ENCODE assay signal across 8 mouse cellular contexts in the genomic region with DNA sequence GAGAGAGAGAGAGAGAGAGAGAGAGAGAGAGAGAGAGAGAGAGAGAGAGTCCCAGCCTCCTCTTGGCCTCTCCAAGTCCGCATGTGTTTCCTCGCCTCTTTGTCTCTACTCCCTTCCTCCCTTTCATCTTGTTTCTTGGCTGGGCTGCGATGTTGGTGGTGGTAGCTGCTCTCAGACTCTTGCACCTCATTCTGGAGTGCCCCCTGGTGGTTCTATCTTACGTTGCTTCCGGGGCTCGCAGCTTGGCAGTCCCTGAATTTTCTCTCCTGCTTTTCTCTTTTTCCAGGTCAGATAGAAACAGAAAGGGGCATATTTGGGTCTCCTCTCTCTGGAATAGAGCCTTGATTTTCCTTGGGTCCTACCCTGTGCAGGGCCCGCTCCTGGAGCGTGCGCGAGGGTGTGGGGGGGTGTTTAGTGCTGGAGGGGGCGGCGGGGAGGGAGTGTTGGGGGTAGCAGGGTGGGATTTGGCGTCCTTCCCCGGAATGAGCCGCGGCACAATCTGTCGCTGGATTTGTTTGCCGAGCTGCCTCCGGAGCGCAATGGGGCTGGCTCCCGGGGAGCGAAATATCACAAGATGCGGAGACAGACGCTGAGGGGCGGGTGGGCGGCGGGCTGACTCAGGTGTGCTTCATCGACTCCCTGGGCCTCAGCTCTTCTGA. TPM values are rescaled to one million over a fixed set of nuclear protein-coding genes. Genes with fewer than 3 reads are reported as not detected.
DNase-seq lines count a peak whose midpoint lies in the region; ATAC-seq lines count a peak whose summit lies in the region.

No protein-coding gene starts in this region.

- DNase-seq in 3T3-L1 (ENCODE audit: low read depth, low spot score) (peak; percentile 94), R1 (ENCODE audit: low read depth, low spot score) (peak; percentile 76)
- peak; percentile 79 for DNase-seq in embryonic facial prominence, embryonic 14.5 days (ENCODE audit: low spot score)
- peak; percentile 76 for DNase-seq in neural tube, embryonic 10.5 days (ENCODE audit: extremely low spot score, low spot score)

- ATAC-seq in embryonic facial prominence, embryonic 14.5 days (ENCODE audit: low read depth) = peak; percentile 10; the same call in 1 of the 2 replicates
- no peak for ATAC-seq in heart, embryonic 14.5 days (ENCODE audit: insufficient number of reproducible peaks, insufficient read depth, low FRiP score, low read depth)
- ATAC-seq in kidney, embryonic 16.5 days (ENCODE audit: low FRiP score, low TSS enrichment) = no peak
- ATAC-seq in liver, embryonic 15.5 days (ENCODE audit: insufficient read depth) = no peak
- no peak for ATAC-seq in stomach, embryonic 15.5 days (ENCODE audit: insufficient read depth, low FRiP score, low read depth)

- peaks cover 17% of the 10 kb centered on the region for H3K4me1 ChIP-seq in embryonic facial prominence, embryonic 14.5 days (ENCODE audit: control insufficient read depth, insufficient read depth, low read length)
- H3K4me1 ChIP-seq in heart, embryonic 14.5 days (ENCODE audit: control insufficient read depth in 2 of 2, insufficient read depth in 2 of 2, low read length in 2 of 2) = peaks cover 13 to 34% of the 10 kb centered on the region in 2 experiments
- peaks cover 33% of the 10 kb centered on the region for H3K4me1 ChIP-seq in kidney, embryonic 16.5 days (ENCODE audit: insufficient read depth, low read length)
- peaks cover 34% of the 10 kb centered on the region for H3K4me1 ChIP-seq in liver, embryonic 15.5 days (replicated peaks)
- H3K4me1 ChIP-seq in stomach, embryonic 15.5 days = peaks cover 25% of the 10 kb centered on the region

- no peaks in the 10 kb centered on the region for H3K36me3 ChIP-seq in embryonic facial prominence, embryonic 14.5 days (ENCODE audit: control insufficient read depth, insufficient read depth, low read length)
- no peaks in the 10 kb centered on the region for H3K36me3 ChIP-seq in heart, embryonic 14.5 days (ENCODE audit: control insufficient read depth, insufficient read depth, low read length)
- no peaks in the 10 kb centered on the region for H3K36me3 ChIP-seq in kidney, embryonic 16.5 days (ENCODE audit: insufficient read depth, low read length)
- H3K36me3 ChIP-seq in liver, embryonic 15.5 days (replicated peaks) = no peaks in the 10 kb centered on the region
- H3K36me3 ChIP-seq in stomach, embryonic 15.5 days = no peaks in the 10 kb centered on the region

- no peaks in the 10 kb centered on the region for H3K9me3 ChIP-seq in embryonic facial prominence, embryonic 14.5 days (ENCODE audit: control insufficient read depth, low read length)
- H3K9me3 ChIP-seq in heart, embryonic 14.5 days (ENCODE audit: control insufficient read depth, low read length) = no peaks in the 10 kb centered on the region
- no peaks in the 10 kb centered on the region for H3K9me3 ChIP-seq in kidney, embryonic 16.5 days (ENCODE audit: low read length)
- no peaks in the 10 kb centered on the region for H3K9me3 ChIP-seq in liver, embryonic 15.5 days (replicated peaks)
- no peaks in the 10 kb centered on the region for H3K9me3 ChIP-seq in stomach, embryonic 15.5 days

- H3K27ac ChIP-seq in embryonic facial prominence, embryonic 14.5 days (replicated peaks; ENCODE audit: low read depth, low read length) = no peak overlapping the region
- no peak overlapping the region for H3K27ac ChIP-seq in heart, embryonic 14.5 days (replicated peaks in 1 of 2; ENCODE audit: control insufficient read depth in 1 of 2, insufficient read depth in 1 of 2, low read depth in 2 of 2, low read length in 2 of 2)
- no peak overlapping the region for H3K27ac ChIP-seq in kidney, embryonic 16.5 days (ENCODE audit: low read length)
- H3K27ac ChIP-seq in liver, embryonic 15.5 days (replicated peaks) = no peak overlapping the region
- no peak overlapping the region for H3K27ac ChIP-seq in stomach, embryonic 15.5 days

- under 1% methylated on average over 20 of the region's 28 CpGs for WGBS in embryonic facial prominence, embryonic 14.5 days
- WGBS in heart, embryonic 14.5 days = 2% methylated on average over 28 of the region's 28 CpGs
- WGBS in kidney, embryonic 16.5 days = 2% methylated on average over 28 of the region's 28 CpGs
- 9% methylated on average over 28 of the region's 28 CpGs for WGBS in liver, embryonic 15.5 days (ENCODE audit: insufficient replicate concordance)
- 2% methylated on average over 28 of the region's 28 CpGs for WGBS in stomach, embryonic 15.5 days

- peak overlapping the region; percentile 54 for H3K4me2 ChIP-seq in embryonic facial prominence, embryonic 14.5 days (ENCODE audit: low read depth, low read length)
- peak overlapping the region; percentile 82 for H3K4me2 ChIP-seq in heart, embryonic 14.5 days (ENCODE audit: low read length)
- peak overlapping the region; percentile 54 for H3K4me2 ChIP-seq in kidney, embryonic 16.5 days (replicated peaks; ENCODE audit: low read depth, low read length)
- H3K4me2 ChIP-seq in liver, embryonic 15.5 days = peak overlapping the region; percentile 44
- peak overlapping the region; percentile 64 for H3K4me2 ChIP-seq in stomach, embryonic 15.5 days

- H3K9ac ChIP-seq in embryonic facial prominence, embryonic 14.5 days (ENCODE audit: low read depth, low read length) = peak overlapping the region; percentile 38; the same call in 1 of the 2 replicates
- peak overlapping the region; percentile 18; the same call in 1 of the 2 replicates for H3K9ac ChIP-seq in heart, embryonic 14.5 days (ENCODE audit: low read length)
- peak overlapping the region; percentile 19; the same call in 1 of the 2 replicates for H3K9ac ChIP-seq in kidney, embryonic 16.5 days (replicated peaks; ENCODE audit: low read length)
- no peak overlapping the region for H3K9ac ChIP-seq in liver, embryonic 15.5 days
- no peak overlapping the region for H3K9ac ChIP-seq in stomach, embryonic 15.5 days

- H3K4me3 ChIP-seq in embryonic facial prominence, embryonic 14.5 days (ENCODE audit: low read depth, low read length) = peak overlapping the region; percentile 29
- peak overlapping the region; percentile 21 to 59; a peak in 3 of 4 replicates for H3K4me3 ChIP-seq in heart, embryonic 14.5 days (ENCODE audit: control insufficient read depth in 1 of 2, insufficient read depth in 1 of 2, low read depth in 1 of 2, low read length in 2 of 2)
- H3K4me3 ChIP-seq in kidney, embryonic 16.5 days (ENCODE audit: low read length) = peak overlapping the region; percentile 37
- peak overlapping the region; percentile 20; the same call in 1 of the 2 replicates for H3K4me3 ChIP-seq in liver, embryonic 15.5 days (replicated peaks)
- peak overlapping the region; percentile 31 for H3K4me3 ChIP-seq in stomach, embryonic 15.5 days (replicated peaks)

- H3K27me3 ChIP-seq in embryonic facial prominence, embryonic 14.5 days (replicated peaks; ENCODE audit: control insufficient read depth, insufficient read depth, low read length) = peaks cover 57% of the 10 kb centered on the region
- peaks cover 75% of the 10 kb centered on the region for H3K27me3 ChIP-seq in heart, embryonic 14.5 days (ENCODE audit: control insufficient read depth, insufficient read depth, low read length)
- peaks cover 65% of the 10 kb centered on the region for H3K27me3 ChIP-seq in kidney, embryonic 16.5 days (ENCODE audit: insufficient read depth, low read length)
- H3K27me3 ChIP-seq in liver, embryonic 15.5 days = peaks cover 100% of the 10 kb centered on the region
- peaks cover 56% of the 10 kb centered on the region for H3K27me3 ChIP-seq in stomach, embryonic 15.5 days (replicated peaks)

RNA-seq across cellular contexts. Expression of a gene that starts 2.3 kb away (rescaled TPM):
- polyA plus RNA-seq in embryonic facial prominence, embryonic 14.5 days (2014; fragmentation: Nextera tagmentation; extraction: Ambion mirVana) = 2.5 and 3.4 TPM in 2 replicates
- 2.2 TPM in 2 replicates for polyA plus RNA-seq in heart, embryonic 14.5 days (2014; fragmentation: Nextera tagmentation; extraction: Ambion mirVana)
- 1.0 and 1.5 TPM in 2 replicates for polyA plus RNA-seq in kidney, embryonic 16.5 days (2015; fragmentation: Nextera tagmentation; extraction: Ambion mirVana)
- polyA plus RNA-seq in liver, embryonic 15.5 days (2015; fragmentation: Nextera tagmentation; extraction: Ambion mirVana) = 0.09 TPM in 2 replicates
- polyA plus RNA-seq in stomach, embryonic 15.5 days (2015; fragmentation: Nextera tagmentation; extraction: Ambion mirVana) = 0.85 and 0.91 TPM in 2 replicates

RNA-seq across cellular contexts. Expression of a gene that starts 47.6 kb away (rescaled TPM):
- polyA plus RNA-seq in embryonic facial prominence, embryonic 14.5 days (2014; fragmentation: Nextera tagmentation; extraction: Ambion mirVana) = 36.6 and 38.8 TPM in 2 replicates
- 33.7 and 34.2 TPM in 2 replicates for polyA plus RNA-seq in heart, embryonic 14.5 days (2014; fragmentation: Nextera tagmentation; extraction: Ambion mirVana)
- polyA plus RNA-seq in kidney, embryonic 16.5 days (2015; fragmentation: Nextera tagmentation; extraction: Ambion mirVana) = 57.4 and 58.0 TPM in 2 replicates
- 113 and 114 TPM in 2 replicates for polyA plus RNA-seq in liver, embryonic 15.5 days (2015; fragmentation: Nextera tagmentation; extraction: Ambion mirVana)
- polyA plus RNA-seq in stomach, embryonic 15.5 days (2015; fragmentation: Nextera tagmentation; extraction: Ambion mirVana) = 44.8 and 47.4 TPM in 2 replicates

RNA-seq across cellular contexts. Expression of a gene that starts 50.1 kb away (rescaled TPM):
- polyA plus RNA-seq in embryonic facial prominence, embryonic 14.5 days (2014; fragmentation: Nextera tagmentation; extraction: Ambion mirVana) = 14.3 and 17.0 TPM in 2 replicates
- 9.2 and 10.5 TPM in 2 replicates for polyA plus RNA-seq in heart, embryonic 14.5 days (2014; fragmentation: Nextera tagmentation; extraction: Ambion mirVana)
- polyA plus RNA-seq in kidney, embryonic 16.5 days (2015; fragmentation: Nextera tagmentation; extraction: Ambion mirVana) = 15.6 and 17.8 TPM in 2 replicates
- 190 and 203 TPM in 2 replicates for polyA plus RNA-seq in liver, embryonic 15.5 days (2015; fragmentation: Nextera tagmentation; extraction: Ambion mirVana)
- 19.5 and 26.3 TPM in 2 replicates for polyA plus RNA-seq in stomach, embryonic 15.5 days (2015; fragmentation: Nextera tagmentation; extraction: Ambion mirVana)

Comparison
In these comparisons a context has a peak if more than half of its experiments do, and no peak if none do; other contexts are left out.
1. H3K9ac ChIP-seq: peak in embryonic facial prominence, embryonic 14.5 days (single experiment), heart, embryonic 14.5 days (single experiment) and kidney, embryonic 16.5 days (single experiment); none in liver, embryonic 15.5 days (single experiment) and stomach, embryonic 15.5 days (single experiment).
2. Peak in every context shown above with its lines, with median percentiles within 50 percentile points of each other: DNase-seq, H3K4me2 ChIP-seq and H3K4me3 ChIP-seq.